In the genomic region with DNA sequence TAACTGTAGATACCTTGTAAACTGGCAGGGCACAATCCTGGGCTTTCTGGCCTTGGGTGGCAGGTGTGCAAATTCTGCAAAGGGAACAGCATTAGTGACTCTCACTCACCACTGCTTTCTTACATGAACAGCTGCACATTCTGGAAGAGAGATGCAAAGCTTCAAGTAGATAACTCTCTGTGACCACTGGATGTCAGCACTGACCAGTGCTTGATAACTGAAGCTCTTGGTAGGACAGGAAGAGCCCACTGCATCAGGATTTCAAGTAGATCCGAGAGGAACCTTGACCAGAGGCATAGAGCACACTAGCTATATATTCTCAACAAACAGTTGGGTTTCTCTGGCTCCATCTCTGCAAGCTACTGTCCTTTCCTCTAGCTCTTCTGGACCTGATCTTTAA, we compare ENCODE assay signal across 21 mouse cellular contexts. TPM values are rescaled to one million over a fixed set of nuclear protein-coding genes. Genes with fewer than 3 reads are reported as not detected.
DNase-seq lines count a peak whose midpoint lies in the region; ATAC-seq and TF ChIP-seq lines count a peak whose summit lies in the region.
"Had no signal": no experiment of that assay in that cellular context is flagged by ENCODE, and none has a peak within 500 bp of the region (broad histone marks: within the 10 kb centered on the region; RNA-seq: fewer than 3 reads in every experiment).

No protein-coding gene starts in this region.

- no peak overlapping the region for H3K4me3 ChIP-seq in embryonic facial prominence, embryonic 14.5 days (ENCODE audit: low read depth, low read length)
- no peak overlapping the region for H3K4me3 ChIP-seq in embryonic facial prominence, embryonic 10.5 days
- no peak overlapping the region for H3K4me3 ChIP-seq in kidney, adult 2 months (ENCODE audit: insufficient read depth, low read depth, low read length)
- H3K4me3 ChIP-seq in kidney, embryonic 14.5 days (ENCODE audit: low read length), result no peak overlapping the region
- no peak overlapping the region for H3K4me3 ChIP-seq in midbrain, embryonic 14.5 days (replicated peaks; ENCODE audit: low read depth, low read length)
- no peak overlapping the region for H3K4me3 ChIP-seq in midbrain, embryonic 13.5 days (replicated peaks)
- no peak overlapping the region for H3K4me3 ChIP-seq in cortical plate, adult 2 months (ENCODE audit: insufficient read depth, low read length)
- H3K4me3 ChIP-seq: embryonic facial prominence, embryonic 13.5 days; forebrain, embryonic 12.5 days; liver, embryonic 13.5 days had no signal

- WGBS in embryonic facial prominence, embryonic 14.5 days, result 27% methylated on average over 1 of the region's 1 CpGs
- WGBS in embryonic facial prominence, embryonic 10.5 days, result 57% methylated on average over 1 of the region's 1 CpGs
- 20% methylated on average over 1 of the region's 1 CpGs for WGBS in kidney, adult 2 months
- WGBS in kidney, embryonic 14.5 days, result 38% methylated on average over 1 of the region's 1 CpGs
- WGBS in midbrain, embryonic 14.5 days, result 41% methylated on average over 1 of the region's 1 CpGs
- WGBS in midbrain, embryonic 13.5 days, result 67% methylated on average over 1 of the region's 1 CpGs

- no peak for TF ChIP-seq POLR2A in kidney, adult 2 months (IDR thresholded peaks at IDR 0.05; ENCODE audit: low read depth, low read length)
- TF ChIP-seq POLR2A in cortical plate, adult 2 months (IDR thresholded peaks at IDR 0.05; ENCODE audit: extremely low read depth, insufficient read depth, low read length), result no peak

- H3K9me3 ChIP-seq in embryonic facial prominence, embryonic 14.5 days (ENCODE audit: control insufficient read depth, low read length), result peaks cover 3% of the 10 kb centered on the region; the same call in 1 of the 2 replicates
- H3K9me3 ChIP-seq in embryonic facial prominence, embryonic 10.5 days, result peaks cover 5% of the 10 kb centered on the region; the same call in 1 of the 2 replicates
- no peaks in the 10 kb centered on the region for H3K9me3 ChIP-seq in kidney, embryonic 14.5 days (ENCODE audit: control insufficient read depth, low read length)
- peaks cover 9% of the 10 kb centered on the region; the same call in 1 of the 2 replicates for H3K9me3 ChIP-seq in midbrain, embryonic 14.5 days (ENCODE audit: control insufficient read depth, low read length)
- H3K9me3 ChIP-seq in midbrain, embryonic 13.5 days, result peaks cover 5% of the 10 kb centered on the region; the same call in 1 of the 2 replicates
- H3K9me3 ChIP-seq: forebrain, embryonic 12.5 days; liver, embryonic 13.5 days had no signal

- 0 out of 2 replicates have a peak, but pooled peaks have one; percentile 3 for TF ChIP-seq CTCF in kidney, adult 2 months (conservative IDR thresholded peaks at IDR 0.05; ENCODE audit: insufficient read depth, insufficient read length, low read depth, low read length)
- TF ChIP-seq CTCF in cortical plate, adult 2 months (IDR thresholded peaks at IDR 0.05; ENCODE audit: extremely low read depth, insufficient read depth, low read length), result peak; percentile 43

- no peaks in the 10 kb centered on the region for H3K27me3 ChIP-seq in embryonic facial prominence, embryonic 14.5 days (replicated peaks; ENCODE audit: control insufficient read depth, insufficient read depth, low read length)
- no peaks in the 10 kb centered on the region for H3K27me3 ChIP-seq in embryonic facial prominence, embryonic 10.5 days (replicated peaks; ENCODE audit: low read depth, poor library complexity, severe bottlenecking)
- H3K27me3 ChIP-seq in kidney, adult 2 months (replicated peaks; ENCODE audit: control insufficient read depth, insufficient read depth, low read length), result no peaks in the 10 kb centered on the region
- H3K27me3 ChIP-seq in kidney, embryonic 14.5 days (ENCODE audit: control insufficient read depth, insufficient read depth, low read length), result no peaks in the 10 kb centered on the region
- no peaks in the 10 kb centered on the region for H3K27me3 ChIP-seq in midbrain, embryonic 14.5 days (ENCODE audit: control insufficient read depth, insufficient read depth, low read length)
- no peaks in the 10 kb centered on the region for H3K27me3 ChIP-seq in midbrain, embryonic 13.5 days
- H3K27me3 ChIP-seq: embryonic facial prominence, embryonic 13.5 days; forebrain, embryonic 12.5 days had no signal

- DNase-seq in embryonic facial prominence, embryonic 14.5 days (ENCODE audit: low spot score), result peak; percentile 26
- no peak for DNase-seq in embryonic facial prominence, embryonic 10.5 days (ENCODE audit: low spot score)
- DNase-seq in kidney, adult 2 months, result no peak
- DNase-seq in midbrain, embryonic 14.5 days, result peak; percentile 47
- no peak for DNase-seq in spleen, postnatal 10 days (ENCODE audit: low spot score in 2 of 2)
- DNase-seq: adrenal gland, postnatal 14 days; B cell, adult 2 months; cerebellum, adult 9-11 months; heart, postnatal 4 days; kidney, postnatal 36 days; left cerebral cortex, postnatal 4 days; liver, embryonic 13.5 days; lung, postnatal 4 days; right cerebral cortex, postnatal 25 days had no signal

- H3K27ac ChIP-seq in embryonic facial prominence, embryonic 14.5 days (replicated peaks; ENCODE audit: low read depth, low read length), result no peak overlapping the region
- H3K27ac ChIP-seq in embryonic facial prominence, embryonic 10.5 days (replicated peaks), result no peak overlapping the region
- no peak overlapping the region for H3K27ac ChIP-seq in kidney, adult 2 months (ENCODE audit: insufficient read depth, low read depth, low read length)
- H3K27ac ChIP-seq in kidney, embryonic 14.5 days (ENCODE audit: low read depth, low read length), result no peak overlapping the region
- H3K27ac ChIP-seq in midbrain, embryonic 14.5 days (replicated peaks; ENCODE audit: low read depth, low read length), result no peak overlapping the region
- H3K27ac ChIP-seq in midbrain, embryonic 13.5 days, result no peak overlapping the region
- no peak overlapping the region for H3K27ac ChIP-seq in cortical plate, adult 2 months (ENCODE audit: insufficient read depth, low read length)
- H3K27ac ChIP-seq: embryonic facial prominence, embryonic 13.5 days; forebrain, embryonic 12.5 days; liver, embryonic 13.5 days had no signal

- H3K4me2 ChIP-seq in embryonic facial prominence, embryonic 14.5 days (ENCODE audit: low read depth, low read length), result no peak overlapping the region
- no peak overlapping the region for H3K4me2 ChIP-seq in kidney, embryonic 14.5 days (replicated peaks; ENCODE audit: low read depth, low read length)
- H3K4me2 ChIP-seq in midbrain, embryonic 14.5 days (ENCODE audit: low read length), result no peak overlapping the region
- H3K4me2 ChIP-seq in midbrain, embryonic 13.5 days (replicated peaks), result no peak overlapping the region
- H3K4me2 ChIP-seq: embryonic facial prominence, embryonic 13.5 days; forebrain, embryonic 12.5 days; liver, embryonic 13.5 days; midbrain, embryonic 11.5 days had no signal

- no peaks in the 10 kb centered on the region for H3K4me1 ChIP-seq in embryonic facial prominence, embryonic 14.5 days (ENCODE audit: control insufficient read depth, insufficient read depth, low read length)
- H3K4me1 ChIP-seq in embryonic facial prominence, embryonic 10.5 days, result no peaks in the 10 kb centered on the region
- no peaks in the 10 kb centered on the region for H3K4me1 ChIP-seq in kidney, adult 2 months (ENCODE audit: control insufficient read depth, insufficient read depth, low read length)
- no peaks in the 10 kb centered on the region for H3K4me1 ChIP-seq in kidney, embryonic 14.5 days (ENCODE audit: control insufficient read depth, insufficient read depth, low read length)
- no peaks in the 10 kb centered on the region for H3K4me1 ChIP-seq in midbrain, embryonic 14.5 days (ENCODE audit: control insufficient read depth, insufficient read depth, low read length)
- no peaks in the 10 kb centered on the region for H3K4me1 ChIP-seq in midbrain, embryonic 13.5 days (replicated peaks)
- no peaks in the 10 kb centered on the region for H3K4me1 ChIP-seq in cortical plate, adult 2 months (ENCODE audit: control insufficient read depth, insufficient read depth, low read length)
- H3K4me1 ChIP-seq: embryonic facial prominence, embryonic 13.5 days; forebrain, embryonic 12.5 days had no signal

- no peak for ATAC-seq in embryonic facial prominence, embryonic 14.5 days (ENCODE audit: low read depth)
- ATAC-seq in kidney, embryonic 14.5 days (ENCODE audit: low FRiP score, low TSS enrichment), result no peak
- no peak for ATAC-seq in midbrain, embryonic 14.5 days (ENCODE audit: low FRiP score, low TSS enrichment)
- ATAC-seq in midbrain, embryonic 13.5 days, result no peak
- ATAC-seq: inflammation-experienced regulatory T-cells, adult 6 months had no signal

- H3K36me3 ChIP-seq in embryonic facial prominence, embryonic 14.5 days (ENCODE audit: control insufficient read depth, insufficient read depth, low read length), result no peaks in the 10 kb centered on the region
- H3K36me3 ChIP-seq in embryonic facial prominence, embryonic 10.5 days (replicated peaks), result no peaks in the 10 kb centered on the region
- H3K36me3 ChIP-seq in kidney, adult 2 months (ENCODE audit: control insufficient read depth, insufficient read depth, low read length), result no peaks in the 10 kb centered on the region
- H3K36me3 ChIP-seq in kidney, embryonic 14.5 days (ENCODE audit: control insufficient read depth, insufficient read depth, low read length), result no peaks in the 10 kb centered on the region
- H3K36me3 ChIP-seq in midbrain, embryonic 14.5 days (ENCODE audit: control insufficient read depth, insufficient read depth, low read length), result no peaks in the 10 kb centered on the region
- no peaks in the 10 kb centered on the region for H3K36me3 ChIP-seq in midbrain, embryonic 13.5 days
- H3K36me3 ChIP-seq: embryonic facial prominence, embryonic 13.5 days; forebrain, embryonic 12.5 days; liver, embryonic 13.5 days had no signal

- H3K9ac ChIP-seq in embryonic facial prominence, embryonic 14.5 days (ENCODE audit: low read depth, low read length), result no peak overlapping the region
- no peak overlapping the region for H3K9ac ChIP-seq in kidney, embryonic 14.5 days (ENCODE audit: low read depth, low read length)
- no peak overlapping the region for H3K9ac ChIP-seq in midbrain, embryonic 14.5 days (replicated peaks; ENCODE audit: low read length)
- H3K9ac ChIP-seq in midbrain, embryonic 13.5 days (replicated peaks), result no peak overlapping the region
- H3K9ac ChIP-seq: embryonic facial prominence, embryonic 13.5 days; forebrain, embryonic 12.5 days; liver, embryonic 13.5 days had no signal

RNA-seq across cellular contexts. Expression of a gene that starts 34.4 kb away (rescaled TPM):
- polyA plus RNA-seq in embryonic facial prominence, embryonic 14.5 days (2014; fragmentation: Nextera tagmentation; extraction: Ambion mirVana), result 15.1 and 15.7 TPM in 2 replicates
- polyA plus RNA-seq in embryonic facial prominence, embryonic 10.5 days (2016; fragmentation: Nextera tagmentation; extraction: Ambion mirVana), result 9.8 and 10.7 TPM in 2 replicates
- polyA plus RNA-seq in kidney, adult 2 months (2012; rRNA removed), result 5.6 and 5.8 TPM in 2 replicates
- polyA plus RNA-seq in kidney, embryonic 14.5 days (2014; fragmentation: Nextera tagmentation; extraction: Ambion mirVana), result 13.8 and 18.8 TPM in 2 replicates
- polyA plus RNA-seq in midbrain, embryonic 14.5 days (2014; fragmentation: Nextera tagmentation; extraction: Ambion mirVana), result 15.0 and 15.7 TPM in 2 replicates
- polyA plus RNA-seq in midbrain, embryonic 13.5 days (2015; fragmentation: Nextera tagmentation; extraction: Ambion mirVana), result 9.3 and 9.5 TPM in 2 replicates
- polyA plus RNA-seq in cortical plate, adult 2 months (2012; rRNA removed), result 19.8 and 20.4 TPM in 2 replicates

RNA-seq across cellular contexts. Expression of a gene that starts 57.9 kb away (rescaled TPM):
- polyA plus RNA-seq in embryonic facial prominence, embryonic 14.5 days (2014; fragmentation: Nextera tagmentation; extraction: Ambion mirVana), result 31.0 and 42.8 TPM in 2 replicates
- 7.5 and 33.5 TPM in 2 replicates for polyA plus RNA-seq in embryonic facial prominence, embryonic 10.5 days (2016; fragmentation: Nextera tagmentation; extraction: Ambion mirVana)
- polyA plus RNA-seq in kidney, adult 2 months (2012; rRNA removed), result 1,736 and 1,795 TPM in 2 replicates
- 37.8 and 48.6 TPM in 2 replicates for polyA plus RNA-seq in kidney, embryonic 14.5 days (2014; fragmentation: Nextera tagmentation; extraction: Ambion mirVana)
- polyA plus RNA-seq in midbrain, embryonic 14.5 days (2014; fragmentation: Nextera tagmentation; extraction: Ambion mirVana), result 26.3 and 29.8 TPM in 2 replicates
- polyA plus RNA-seq in midbrain, embryonic 13.5 days (2015; fragmentation: Nextera tagmentation; extraction: Ambion mirVana), result 1.7 and 6.7 TPM in 2 replicates
- polyA plus RNA-seq in cortical plate, adult 2 months (2012; rRNA removed), result 118 and 135 TPM in 2 replicates

Comparison
In these comparisons a context has a peak if more than half of its experiments do, and no peak if none do; other contexts are left out.
1. DNase-seq: peak in embryonic facial prominence, embryonic 14.5 days (single experiment) and midbrain, embryonic 14.5 days (single experiment); none in embryonic facial prominence, embryonic 10.5 days (single experiment), kidney, adult 2 months (single experiment) and spleen, postnatal 10 days (0 of 2).
2. RNA of a gene that starts 57.9 kb away (polyA plus RNA-seq): 1,736 to 1,795 TPM in kidney, adult 2 months; 118 to 135 TPM in cortical plate, adult 2 months, 31.0 to 42.8 TPM in embryonic facial prominence, embryonic 14.5 days, 37.8 to 48.6 TPM in kidney, embryonic 14.5 days, 26.3 to 29.8 TPM in midbrain, embryonic 14.5 days, 7.5 to 33.5 TPM in embryonic facial prominence, embryonic 10.5 days and 1.7 to 6.7 TPM in midbrain, embryonic 13.5 days; every median in the first group is over 10 times any median in the second.